In genomic region chrX:83867469-83867868, GRCm38 (mm10) we compare ENCODE assay signal across 7 mouse cellular contexts.
DNase-seq lines count a peak whose midpoint lies in the region; ATAC-seq and TF ChIP-seq lines count a peak whose summit lies in the region.
"Not testable (repeated sequence)": the region's sequence is repeated elsewhere in the genome, so short reads cannot be mapped to it uniquely, and the experiment has no call there.

No protein-coding gene starts in this region.

- not testable (repeated sequence) for H3K4me2 ChIP-seq in forebrain, embryonic 13.5 days; hindbrain, embryonic 14.5 days (replicated peaks)

- not testable (repeated sequence) for H3K4me3 ChIP-seq in forebrain, embryonic 13.5 days; hindbrain, embryonic 14.5 days (replicated peaks; ENCODE audit: low read length); lung, adult 2 months (replicated peaks; ENCODE audit: extremely low read depth, low read depth, low read length)

- not testable (repeated sequence) for H3K9ac ChIP-seq in forebrain, embryonic 13.5 days; hindbrain, embryonic 14.5 days

- H3K9me3 ChIP-seq in forebrain, embryonic 13.5 days (replicated peaks); hindbrain, embryonic 14.5 days (ENCODE audit: control insufficient read depth, low read length): not testable (repeated sequence)

- TF ChIP-seq POLR2A in lung, adult 2 months (IDR thresholded peaks at IDR 0.05; ENCODE audit: borderline replicate concordance, extremely low read depth, low read depth, low read length), result not testable (repeated sequence)

- WGBS in forebrain, embryonic 13.5 days, result 54% methylated on average over 9 of the region's 9 CpGs
- WGBS in hindbrain, embryonic 14.5 days, result 48% methylated on average over 9 of the region's 9 CpGs
- WGBS in lung, adult 2 months, result 42% methylated on average over 9 of the region's 9 CpGs

- H3K36me3 ChIP-seq in forebrain, embryonic 13.5 days (ENCODE audit: poor library complexity, severe bottlenecking); hindbrain, embryonic 14.5 days (replicated peaks; ENCODE audit: control insufficient read depth, insufficient read depth): not testable (repeated sequence)

- ATAC-seq in forebrain, embryonic 13.5 days, result peak; percentile 61; the same call in 1 of the 2 replicates
- not testable (repeated sequence) for ATAC-seq in hindbrain, embryonic 14.5 days (ENCODE audit: low FRiP score)

- DNase-seq in NIH3T3 (ENCODE audit: low read depth), result peak; percentile 22
- peak; percentile 34 to 41 for DNase-seq in cerebellum, postnatal 10 days
- DNase-seq in hindbrain, embryonic 14.5 days (ENCODE audit: low spot score), result peak; percentile 32
- peak; percentile 24 for DNase-seq in layer of hippocampus, adult 11-12 months (ENCODE audit: low spot score)
- DNase-seq in lung, adult 2 months, result not testable (repeated sequence)
- peak; percentile 22 for DNase-seq in retina, embryonic 14.5 days (ENCODE audit: low spot score)

- not testable (repeated sequence) for H3K4me1 ChIP-seq in forebrain, embryonic 13.5 days; hindbrain, embryonic 14.5 days (replicated peaks; ENCODE audit: control insufficient read depth, insufficient read depth, low read length); lung, adult 2 months (ENCODE audit: control insufficient read depth, insufficient read depth, low read length)

- H3K27ac ChIP-seq in forebrain, embryonic 13.5 days; hindbrain, embryonic 14.5 days: not testable (repeated sequence)

- H3K27me3 ChIP-seq in forebrain, embryonic 13.5 days; hindbrain, embryonic 14.5 days (ENCODE audit: control insufficient read depth, insufficient read depth, low read length): not testable (repeated sequence)

- 0 out of 2 replicates have a peak, but pooled peaks have one; percentile 2 for TF ChIP-seq CTCF in lung, adult 2 months (IDR thresholded peaks at IDR 0.05; ENCODE audit: insufficient read depth, low read length)
